Mouse (Mus musculus) stomach, embryonic 15.5 days (tissue): ENCODE measurements around the gene Qrfp. TPM values are rescaled to one million over a fixed set of nuclear protein-coding genes. Genes with fewer than 3 reads are reported as not detected.

ENCODE experiments used
- ATAC-seq: fragments of 200-750 bp; cut with Nextera tagmentation; 2 replicates; pipeline ENCODE4 v1.8.0; 2017; ENCODE audit warnings: low read depth, moderate number of reproducible peaks, moderate TSS enrichment; ENCODE audit not compliant: insufficient read depth, low FRiP score
- H3K27ac ChIP-seq: fragments of 300-500 bp; sonication (generic); 2 replicates; pipeline ENCODE4 v1.5.1; 2015; ENCODE audit warnings: mild to moderate bottlenecking, inconsistent platforms
- H3K27me3 ChIP-seq: fragments of 300-500 bp; sonication (generic); replicated peaks from 2 replicates; pipeline ENCODE4 v1.6.1; 2015; ENCODE audit warnings: inconsistent platforms
- H3K36me3 ChIP-seq: fragments of 300-500 bp; sonication (generic); 2 replicates; pipeline ENCODE4 v1.6.1; 2015; ENCODE audit warnings: inconsistent platforms
- H3K4me1 ChIP-seq: fragments of 300-500 bp; sonication (generic); 2 replicates; pipeline ENCODE4 v1.6.1; 2015; ENCODE audit warnings: inconsistent platforms
- H3K4me2 ChIP-seq: fragments of 300-500 bp; sonication (generic); 2 replicates; pipeline ENCODE4 v1.6.1; 2015; ENCODE audit warnings: mild to moderate bottlenecking, inconsistent platforms
- H3K4me3 ChIP-seq: fragments of 300-500 bp; sonication (generic); replicated peaks from 2 replicates; pipeline ENCODE4 v1.5.1; 2015; ENCODE audit warnings: inconsistent platforms
- H3K9ac ChIP-seq: fragments of 300-500 bp; sonication (generic); 2 replicates; pipeline ENCODE4 v1.6.1; 2015; ENCODE audit warnings: inconsistent platforms
- H3K9me3 ChIP-seq: fragments of 300-500 bp; sonication (generic); 2 replicates; pipeline ENCODE4 v1.6.1; 2016; ENCODE audit warnings: inconsistent platforms
- whole genome bisulfite sequencing: fragments of 180-500 bp; shearing (Covaris S2); methylation state at CpG from one replicate; pipeline ENCODE4 v1.1.7; 2015; 5-methylcytosine and 5-hydroxymethylcytosine counted together
- polyA plus RNA-seq: library from polyadenylated mRNA; unstranded; fragments of >200 nt; fragmentation: Nextera tagmentation; extraction: Ambion mirVana; gene quantifications from 2 replicates; pipeline ENCODE4 v1.2.1, GENCODE M21; 2015

Qrfp gene
- polyA plus RNA-seq, 1 experiment from 2014 or later, result 0.05 TPM

DNA sequence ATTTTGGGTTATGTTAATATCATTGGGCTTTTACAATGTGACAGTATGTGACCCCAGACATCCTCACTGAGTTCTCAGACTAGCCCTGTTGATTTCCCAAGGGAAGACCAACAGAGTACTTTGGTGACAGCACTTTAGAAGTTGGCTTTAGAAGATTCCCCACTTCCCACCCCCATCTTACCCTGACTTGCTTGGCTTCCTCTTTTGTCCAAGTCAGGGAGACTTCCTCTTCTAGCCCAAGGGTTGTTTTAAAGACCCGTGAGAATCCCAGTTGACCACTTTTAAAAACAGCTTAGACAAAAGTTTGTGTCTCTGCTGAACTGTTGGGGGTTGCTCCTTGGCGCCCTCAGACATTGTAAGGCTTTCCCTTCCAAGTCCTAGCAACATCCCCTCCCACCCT, 47.1 kb downstream of the Qrfp start:
- WGBS, result 42% methylated on average over 2 of the region's 2 CpGs
- no peak overlapping the region for H3K9ac ChIP-seq
- H3K4me3 ChIP-seq, result no peak overlapping the region
- H3K36me3 ChIP-seq, result no peaks in the 10 kb centered on the region
- H3K4me1 ChIP-seq, result peaks cover 44% of the 10 kb centered on the region
- no peak for ATAC-seq
- H3K27me3 ChIP-seq, result no peaks in the 10 kb centered on the region
- H3K9me3 ChIP-seq, result no peaks in the 10 kb centered on the region
- H3K4me2 ChIP-seq, result peak overlapping the region; percentile 37; the same call in 1 of the 2 replicates
- H3K27ac ChIP-seq, result peak overlapping the region; percentile 31

- no peaks in the 10 kb centered on the region for H3K9me3 ChIP-seq
- H3K27ac ChIP-seq, result peak overlapping the region; percentile 31
- H3K4me1 ChIP-seq, result peaks cover 40% of the 10 kb centered on the region
- no peak overlapping the region for H3K9ac ChIP-seq
- WGBS, result 18% methylated on average over 2 of the region's 2 CpGs
- no peaks in the 10 kb centered on the region for H3K36me3 ChIP-seq
- H3K4me3 ChIP-seq, result no peak overlapping the region
- peak overlapping the region; percentile 37 for H3K4me2 ChIP-seq
- H3K27me3 ChIP-seq, result no peaks in the 10 kb centered on the region
- ATAC-seq, result no peak
These were observed 47.5 kb downstream of the Qrfp start for GRCm38 (mm10) chr2:31762853-31763252.

DNA sequence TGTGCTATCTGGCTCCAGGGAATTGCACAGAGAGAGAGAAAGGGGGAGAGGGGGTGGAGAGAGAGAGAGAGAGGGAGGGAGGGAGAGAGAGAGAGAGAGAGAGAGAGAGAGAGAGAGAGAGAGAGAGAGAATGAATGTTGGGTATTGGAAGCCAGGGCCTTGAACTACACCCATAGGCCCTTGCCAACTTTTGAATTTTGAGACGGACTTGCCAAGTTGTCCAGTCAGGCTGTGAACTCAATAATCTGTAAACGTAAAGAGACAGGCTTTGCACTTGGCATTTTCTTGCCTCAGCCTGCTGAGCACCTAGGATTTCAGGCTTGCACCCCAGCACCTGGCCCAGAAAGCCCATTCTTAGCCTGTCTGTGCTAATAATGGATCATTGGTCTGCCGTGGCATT, 48.2 kb downstream of the Qrfp start:
- Histone ChIP-seq H3K27ac (peak overlapping the region; percentile 94; the same call in 1 of the 2 replicates), H3K9ac (no peak overlapping the region), H3K4me3 (peak overlapping the region; percentile 70), H3K4me1 (peaks cover 37% of the 10 kb centered on the region), H3K4me2 (peak overlapping the region; percentile 65), H3K27me3 (no peaks in the 10 kb centered on the region), H3K9me3 (no peaks in the 10 kb centered on the region), H3K36me3 (no peaks in the 10 kb centered on the region)
- 25% methylated on average over 3 of the region's 3 CpGs for WGBS
- no peak for ATAC-seq

DNA sequence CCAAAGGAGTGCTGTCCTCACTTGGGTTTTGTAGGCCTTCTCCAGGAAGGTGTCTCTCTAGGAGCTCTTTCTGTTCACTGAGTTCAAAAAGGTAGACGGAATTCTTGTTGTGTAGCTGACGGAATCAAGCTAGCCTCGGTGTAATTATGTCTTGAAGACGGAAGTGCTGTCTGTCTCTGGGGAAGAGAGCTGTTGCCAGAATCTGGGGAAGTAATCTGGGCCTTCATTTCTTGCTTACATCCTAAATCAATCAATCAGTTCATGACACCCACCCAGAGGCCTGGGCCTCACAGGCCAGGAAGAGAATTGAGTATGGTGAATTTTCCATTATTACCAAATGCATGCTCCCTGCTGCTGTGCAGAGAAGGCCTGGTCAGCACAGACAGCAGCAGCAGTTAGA, 48.8 kb downstream of the Qrfp start:
- H3K4me2 ChIP-seq, result peak overlapping the region; percentile 65
- H3K9me3 ChIP-seq, result no peaks in the 10 kb centered on the region
- peaks cover 36% of the 10 kb centered on the region for H3K4me1 ChIP-seq
- peak overlapping the region; percentile 94 for H3K27ac ChIP-seq
- H3K27me3 ChIP-seq, result no peaks in the 10 kb centered on the region
- H3K36me3 ChIP-seq, result no peaks in the 10 kb centered on the region
- peak overlapping the region; percentile 81; the same call in 1 of the 2 replicates for H3K9ac ChIP-seq
- H3K4me3 ChIP-seq, result peak overlapping the region; percentile 70
- WGBS, result 3% methylated on average over 4 of the region's 4 CpGs
- ATAC-seq, result no peak

DNA sequence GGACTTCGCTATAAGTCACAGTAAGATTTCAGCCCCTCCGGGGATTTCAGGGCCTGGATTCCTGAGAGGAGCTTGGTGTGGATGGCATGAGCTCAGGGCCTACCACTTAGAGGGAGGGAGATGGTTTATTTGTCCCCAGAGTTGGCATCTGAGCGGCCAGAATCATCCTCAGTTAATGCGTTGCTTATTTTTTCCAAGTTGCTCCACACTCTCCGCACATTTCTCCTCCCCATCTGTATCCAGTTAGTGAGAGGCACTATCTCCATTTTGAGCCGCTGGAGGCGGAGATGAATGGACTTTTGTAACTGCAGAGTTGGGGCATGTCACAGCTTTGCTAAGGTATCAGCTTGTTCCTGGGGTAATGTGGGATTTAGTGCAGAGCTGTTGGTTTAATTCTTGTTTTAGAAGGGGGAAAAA, 49.3 kb downstream of the Qrfp start:
- Histone ChIP-seq H3K9me3 (no peaks in the 10 kb centered on the region), H3K27ac (peak overlapping the region; percentile 94), H3K4me1 (peaks cover 36% of the 10 kb centered on the region), H3K4me2 (peak overlapping the region; percentile 65), H3K36me3 (no peaks in the 10 kb centered on the region), H3K27me3 (no peaks in the 10 kb centered on the region), H3K4me3 (peak overlapping the region; percentile 70), H3K9ac (peak overlapping the region; percentile 81; the same call in 1 of the 2 replicates)
- no peak for ATAC-seq
- 9% methylated on average over 7 of the region's 7 CpGs for WGBS

DNA sequence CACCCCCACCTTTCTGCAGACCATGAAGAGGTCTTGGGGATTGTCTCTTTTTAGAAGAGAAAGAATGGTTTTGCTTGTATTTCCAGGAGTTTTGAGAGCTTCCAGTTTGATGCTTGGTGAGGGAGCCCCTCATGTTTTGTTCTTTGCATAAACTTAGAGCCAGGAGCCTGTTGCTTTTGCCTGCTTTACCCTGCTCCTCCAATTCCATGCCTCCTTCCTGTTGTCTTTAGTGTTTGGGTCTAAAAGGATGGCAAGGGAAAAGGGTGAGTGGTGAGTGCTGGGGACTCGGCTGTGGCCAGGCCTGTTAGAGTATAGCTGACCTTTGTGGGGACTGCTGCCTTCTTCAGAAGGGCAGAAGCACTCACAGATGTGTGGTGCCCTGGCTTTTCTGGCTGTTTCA, 49.9 kb downstream of the Qrfp start:
- peak overlapping the region; percentile 81 for H3K9ac ChIP-seq
- ATAC-seq, result no peak
- no peaks in the 10 kb centered on the region for H3K9me3 ChIP-seq
- peak overlapping the region; percentile 94 for H3K27ac ChIP-seq
- peaks cover 32% of the 10 kb centered on the region for H3K4me1 ChIP-seq
- peak overlapping the region; percentile 70 for H3K4me3 ChIP-seq
- H3K36me3 ChIP-seq, result no peaks in the 10 kb centered on the region
- WGBS, result 0% methylated on average over 1 of the region's 1 CpGs
- H3K4me2 ChIP-seq, result peak overlapping the region; percentile 65
- H3K27me3 ChIP-seq, result no peaks in the 10 kb centered on the region

- H3K36me3 ChIP-seq, result no peaks in the 10 kb centered on the region
- no peaks in the 10 kb centered on the region for H3K27me3 ChIP-seq
- H3K4me2 ChIP-seq, result peak overlapping the region; percentile 65
- peak overlapping the region; percentile 81 for H3K9ac ChIP-seq
- peak overlapping the region; percentile 94 for H3K27ac ChIP-seq
- peaks cover 31% of the 10 kb centered on the region for H3K4me1 ChIP-seq
- H3K9me3 ChIP-seq, result no peaks in the 10 kb centered on the region
- peak; percentile 94 for ATAC-seq
- WGBS, result 0% methylated on average over 33 of the region's 42 CpGs
- H3K4me3 ChIP-seq, result peak overlapping the region; percentile 70
These were observed 50.5 kb downstream of the Qrfp start for GRCm38 (mm10) chr2:31759751-31760460.

- no peak for ATAC-seq
- Histone ChIP-seq H3K27ac (peak overlapping the region; percentile 94; the same call in 1 of the 2 replicates), H3K4me2 (peak overlapping the region; percentile 65), H3K4me3 (peak overlapping the region; percentile 70), H3K9ac (no peak overlapping the region), H3K27me3 (no peaks in the 10 kb centered on the region), H3K4me1 (peaks cover 31% of the 10 kb centered on the region), H3K36me3 (no peaks in the 10 kb centered on the region), H3K9me3 (no peaks in the 10 kb centered on the region)
- 89% methylated on average over 5 of the region's 5 CpGs for WGBS
These were observed 51.4 kb downstream of the Qrfp start for GRCm38 (mm10) chr2:31758966-31759365.

GRCm38 (mm10) chr2:31757472-31757871, 52.9 kb downstream of the Qrfp start:
- H3K9me3 ChIP-seq, result no peaks in the 10 kb centered on the region
- H3K9ac ChIP-seq, result no peak overlapping the region
- peaks cover 20% of the 10 kb centered on the region for H3K4me1 ChIP-seq
- no peak overlapping the region for H3K4me3 ChIP-seq
- H3K4me2 ChIP-seq, result no peak overlapping the region
- H3K27ac ChIP-seq, result no peak overlapping the region; the same call in 1 of the 2 replicates
- no peaks in the 10 kb centered on the region for H3K27me3 ChIP-seq
- no peaks in the 10 kb centered on the region for H3K36me3 ChIP-seq
- no peak for ATAC-seq

Other genes starting within 250 kb of the Qrfp start
- gene Fubp3, start 237.9 kb downstream of the Qrfp start, polyA plus RNA-seq, result 79.3 and 82.7 TPM in 2 replicates
- gene Prdm12, start 170.5 kb downstream of the Qrfp start, polyA plus RNA-seq, result not detected in 2 replicates
- gene Exosc2, start 139.9 kb downstream of the Qrfp start, polyA plus RNA-seq, result 59.9 and 60.5 TPM in 2 replicates
- 30.2 and 34.5 TPM in 2 replicates for gene Abl1, start 122.2 kb downstream of the Qrfp start, polyA plus RNA-seq
- 0.19 and 0.22 TPM in 2 replicates for gene Fibcd1, start 35.4 kb upstream of the Qrfp start, polyA plus RNA-seq
- 0.64 and 0.76 TPM in 2 replicates for gene Lamc3, start 76.7 kb upstream of the Qrfp start, polyA plus RNA-seq
- gene Aif1l, start 139.6 kb upstream of the Qrfp start, polyA plus RNA-seq, result 10.5 and 11.4 TPM in 2 replicates
- gene Nup214, start 163.9 kb upstream of the Qrfp start, polyA plus RNA-seq, result 78.2 and 78.8 TPM in 2 replicates